Mouse (Mus musculus): ENCODE measurements around the gene Adcy4.

DNA sequence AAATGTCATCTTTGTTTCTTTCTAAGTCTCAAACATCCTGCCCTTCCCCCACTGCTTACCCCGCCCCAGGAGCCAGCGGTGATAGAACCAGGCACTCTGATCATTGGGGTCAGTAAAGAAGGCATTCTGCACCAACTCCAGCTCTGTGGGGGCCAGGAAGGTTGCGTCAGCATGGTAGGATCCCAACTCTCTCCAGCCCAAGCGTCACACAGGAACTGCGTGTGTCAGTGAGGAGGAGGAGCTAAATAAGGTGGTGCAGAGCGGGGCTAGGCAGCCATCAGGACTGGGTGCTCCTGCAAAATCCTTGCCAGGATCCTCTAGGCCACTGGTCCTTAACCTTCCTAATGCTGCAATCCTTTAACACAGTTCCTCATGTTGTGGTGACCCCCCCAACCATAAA lies 64.2 kb downstream of the Adcy4 start:
- no peak for TF ChIP-seq CTCF (IDR thresholded peaks at IDR 0.05; ENCODE audit: low read depth, low read length)
- no peak for TF ChIP-seq POLR2A (IDR thresholded peaks at IDR 0.05; ENCODE audit: extremely low read depth, insufficient read depth, low read length)

All from liver, adult 2 months (tissue).